16 mouse cellular contexts compared by ENCODE assay signal in genomic region chr5:21517562-21517961, GRCm38 (mm10). TPM values are rescaled to one million over a fixed set of nuclear protein-coding genes. Genes with fewer than 3 reads are reported as not detected.
DNase-seq lines count a peak whose midpoint lies in the region; ATAC-seq lines count a peak whose summit lies in the region.
"Had no signal": no experiment of that assay in that cellular context is flagged by ENCODE, and none has a peak within 500 bp of the region (broad histone marks: within the 10 kb centered on the region; RNA-seq: fewer than 3 reads in every experiment).

No protein-coding gene starts in this region.

- WGBS in midbrain, embryonic 16.5 days, result 95% methylated on average over 2 of the region's 2 CpGs

- no peak overlapping the region for H3K9ac ChIP-seq in midbrain, embryonic 16.5 days (ENCODE audit: low read depth, low read length)
- H3K9ac ChIP-seq: neural tube, embryonic 15.5 days; stomach, embryonic 15.5 days had no signal

- H3K27ac ChIP-seq in midbrain, embryonic 16.5 days (ENCODE audit: low read length), result no peak overlapping the region
- H3K27ac ChIP-seq: embryonic facial prominence, embryonic 10.5 days; neural tube, embryonic 15.5 days; stomach, embryonic 15.5 days had no signal

- peak; percentile 98 for ATAC-seq in megakaryocyte, adult 5-6 weeks (ENCODE audit: poor library complexity, severe bottlenecking)
- ATAC-seq in midbrain, embryonic 16.5 days, result no peak

- H3K4me3 ChIP-seq in midbrain, embryonic 16.5 days (ENCODE audit: low read depth, low read length), result no peak overlapping the region
- H3K4me3 ChIP-seq: embryonic facial prominence, embryonic 10.5 days; neural tube, embryonic 15.5 days; stomach, embryonic 15.5 days had no signal

- H3K4me1 ChIP-seq in midbrain, embryonic 16.5 days (ENCODE audit: control insufficient read depth, insufficient read depth, low read length), result no peaks in the 10 kb centered on the region
- H3K4me1 ChIP-seq: embryonic facial prominence, embryonic 10.5 days; neural tube, embryonic 15.5 days; stomach, embryonic 15.5 days had no signal

- H3K36me3 ChIP-seq in midbrain, embryonic 16.5 days (ENCODE audit: control insufficient read depth, insufficient read depth, low read length), result no peaks in the 10 kb centered on the region
- H3K36me3 ChIP-seq: embryonic facial prominence, embryonic 10.5 days; neural tube, embryonic 15.5 days; stomach, embryonic 15.5 days had no signal

- peak; percentile 66 to 70 for DNase-seq in spleen, postnatal 36 days (ENCODE audit: low spot score in 2 of 2)
- no peak for DNase-seq in spleen, postnatal 10 days (ENCODE audit: low spot score in 2 of 2)
- peak; percentile 46 for DNase-seq in R1 (ENCODE audit: low read depth, low spot score)
- no peak for DNase-seq in right cerebral cortex, postnatal 36 days (ENCODE audit: low spot score in 2 of 2)
- no peak for DNase-seq in layer of hippocampus, postnatal 25 days (ENCODE audit: extremely low spot score in 1 of 2, low spot score in 1 of 2)
- DNase-seq: cerebellum, postnatal 10 days; kidney, adult 11 months; lung, adult 2 months; midbrain, embryonic 14.5 days; right cerebral cortex, adult 18-20 months; thymus, postnatal 4 days had no signal

- no peaks in the 10 kb centered on the region for H3K9me3 ChIP-seq in midbrain, embryonic 16.5 days (replicated peaks; ENCODE audit: control insufficient read depth, low read length, poor library complexity, severe bottlenecking)
- H3K9me3 ChIP-seq: embryonic facial prominence, embryonic 10.5 days; neural tube, embryonic 15.5 days; stomach, embryonic 15.5 days had no signal

- H3K4me2 ChIP-seq in midbrain, embryonic 16.5 days (ENCODE audit: low read length), result no peak overlapping the region
- H3K4me2 ChIP-seq: neural tube, embryonic 15.5 days; stomach, embryonic 15.5 days had no signal

- no peaks in the 10 kb centered on the region for H3K27me3 ChIP-seq in midbrain, embryonic 16.5 days (ENCODE audit: control insufficient read depth, insufficient read depth, low read depth, low read length)
- H3K27me3 ChIP-seq: neural tube, embryonic 15.5 days; stomach, embryonic 15.5 days had no signal

RNA-seq across cellular contexts. Expression of gene Lrrc17, which starts 25.8 kb away (rescaled TPM):
- not detected in 2 replicates for total RNA-seq in megakaryocyte, adult 5-6 weeks (2015)
- total RNA-seq in megakaryocyte, adult 5-6 weeks (2017), result not detected in 2 replicates
- polyA plus RNA-seq in midbrain, embryonic 16.5 days (2015; fragmentation: Nextera tagmentation; extraction: Ambion mirVana), result 4.6 TPM in 2 replicates
- total RNA-seq in layer of hippocampus, postnatal 25 days (2021), result under 1 TPM; 0.33 to 0.44 TPM

Comparison
In these comparisons a context has a peak if more than half of its experiments do, and no peak if none do; other contexts are left out.
1. DNase-seq: peak in spleen, postnatal 36 days (2 of 2) and R1 (single experiment); none in spleen, postnatal 10 days (0 of 2), right cerebral cortex, postnatal 36 days (0 of 2) and layer of hippocampus, postnatal 25 days (0 of 2).